Mouse (Mus musculus): ENCODE results near the gene Stk11. TPM values are rescaled to one million over a fixed set of nuclear protein-coding genes. Genes with fewer than 3 reads are reported as not detected.

Gene Stk11
- total and polyA plus RNA-seq, 3 experiments = 154 to 172 (median 170) TPM

GRCm38 (mm10) chr10:80159561-80160454, 44.2 kb downstream of the Stk11 start:
- no peaks in the 10 kb centered on the region; the same call in 1 of the 2 replicates for H3K27me3 ChIP-seq (ENCODE audit: insufficient read depth, low read length)
- H3K9me3 ChIP-seq (replicated peaks) = no peaks in the 10 kb centered on the region
- peaks cover 35% of the 10 kb centered on the region for H3K36me3 ChIP-seq (replicated peaks)
- peak; percentile 80 for ATAC-seq (ENCODE audit: extremely low read depth, insufficient number of reproducible peaks, low FRiP score, poor library complexity, severe bottlenecking)
- H3K4me3 ChIP-seq (ENCODE audit: low read depth, low read length) = peak overlapping the region; percentile 71
- DNase-seq (ENCODE audit: low spot score) = peak; percentile 95
- peaks cover 94% of the 10 kb centered on the region for H3K4me1 ChIP-seq (ENCODE audit: insufficient read depth, low read depth, low read length)
- TF ChIP-seq GATA2 (IDR thresholded peaks at IDR 0.05; ENCODE audit: borderline replicate concordance, low read depth, low read length) = no peak
- TF ChIP-seq GATA1 (IDR thresholded peaks at IDR 0.05; ENCODE audit: borderline replicate concordance, low read length) = no peak
- no peak for TF ChIP-seq CTCF (IDR thresholded peaks at IDR 0.05; ENCODE audit: low read depth, low read length)
- TF ChIP-seq POLR2AphosphoS5 (IDR thresholded peaks at IDR 0.05; ENCODE audit: insufficient replicate concordance, low read depth, low read length) = no peak
- no peak for TF ChIP-seq TAL1 (conservative IDR thresholded peaks at IDR 0.05; ENCODE audit: low read depth, low read length)

DNA sequence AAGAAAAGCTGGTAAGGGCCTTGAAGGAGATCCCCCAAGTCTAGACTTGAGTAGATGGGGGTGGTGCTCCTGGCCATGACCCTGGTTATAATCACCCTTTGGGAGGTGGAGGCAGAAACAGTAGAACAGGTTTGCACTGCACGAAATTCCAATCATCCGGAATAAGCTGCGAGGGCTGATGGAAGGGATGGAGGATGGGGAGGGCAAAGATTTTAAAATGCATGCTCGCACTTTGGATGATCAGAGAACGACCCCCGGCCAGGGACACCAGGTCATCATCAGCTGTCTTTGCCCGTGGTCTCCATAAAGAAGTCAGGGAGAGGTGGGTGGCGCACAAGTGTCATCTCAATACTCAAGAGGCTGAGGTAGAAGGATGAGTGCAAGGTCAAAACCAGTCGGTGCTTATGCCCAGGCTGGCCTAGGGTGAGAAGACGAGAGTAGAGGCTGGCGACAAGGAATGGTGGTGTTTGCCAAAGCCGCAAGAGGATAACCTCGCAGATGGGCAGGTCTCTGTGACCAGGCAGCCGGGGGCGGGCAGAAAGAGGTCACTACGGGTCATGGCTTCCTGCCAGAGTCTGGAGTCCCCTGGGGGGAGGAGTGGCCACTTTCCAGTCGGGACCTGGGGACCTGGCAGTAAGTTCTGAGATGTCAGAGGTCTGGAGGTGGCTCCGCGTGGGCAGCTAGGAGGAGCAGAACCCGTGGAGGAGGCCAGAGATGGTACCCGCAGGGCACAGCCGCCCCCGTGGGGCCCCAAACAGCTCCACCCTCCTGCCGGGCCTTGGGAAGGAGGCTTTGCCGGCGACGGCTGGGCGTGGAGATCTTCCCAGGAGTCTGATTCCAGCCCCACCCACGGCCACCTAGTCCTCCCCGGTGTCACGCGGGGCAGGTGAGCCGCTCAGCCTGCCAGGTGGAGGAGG, 45.1 kb downstream of the Stk11 start:
- DNase-seq (ENCODE audit: low spot score) = peak; percentile 70
- no peak for TF ChIP-seq POLR2AphosphoS5 (IDR thresholded peaks at IDR 0.05; ENCODE audit: insufficient replicate concordance, low read depth, low read length)
- TF ChIP-seq CTCF (IDR thresholded peaks at IDR 0.05; ENCODE audit: low read depth, low read length) = no peak
- no peak for TF ChIP-seq GATA1 (IDR thresholded peaks at IDR 0.05; ENCODE audit: borderline replicate concordance, low read length)
- no peak for TF ChIP-seq TAL1 (conservative IDR thresholded peaks at IDR 0.05; ENCODE audit: low read depth, low read length)
- TF ChIP-seq GATA2 (IDR thresholded peaks at IDR 0.05; ENCODE audit: borderline replicate concordance, low read depth, low read length) = no peak
- peaks cover 94% of the 10 kb centered on the region for H3K4me1 ChIP-seq (ENCODE audit: insufficient read depth, low read depth, low read length)
- ATAC-seq (ENCODE audit: extremely low read depth, insufficient number of reproducible peaks, low FRiP score, poor library complexity, severe bottlenecking) = no peak
- peak overlapping the region; percentile 71 for H3K4me3 ChIP-seq (ENCODE audit: low read depth, low read length)
- H3K36me3 ChIP-seq (replicated peaks) = peaks cover 26% of the 10 kb centered on the region
- no peaks in the 10 kb centered on the region for H3K9me3 ChIP-seq (replicated peaks)
- H3K27me3 ChIP-seq (ENCODE audit: insufficient read depth, low read length) = no peaks in the 10 kb centered on the region; the same call in 1 of the 2 replicates

DNA sequence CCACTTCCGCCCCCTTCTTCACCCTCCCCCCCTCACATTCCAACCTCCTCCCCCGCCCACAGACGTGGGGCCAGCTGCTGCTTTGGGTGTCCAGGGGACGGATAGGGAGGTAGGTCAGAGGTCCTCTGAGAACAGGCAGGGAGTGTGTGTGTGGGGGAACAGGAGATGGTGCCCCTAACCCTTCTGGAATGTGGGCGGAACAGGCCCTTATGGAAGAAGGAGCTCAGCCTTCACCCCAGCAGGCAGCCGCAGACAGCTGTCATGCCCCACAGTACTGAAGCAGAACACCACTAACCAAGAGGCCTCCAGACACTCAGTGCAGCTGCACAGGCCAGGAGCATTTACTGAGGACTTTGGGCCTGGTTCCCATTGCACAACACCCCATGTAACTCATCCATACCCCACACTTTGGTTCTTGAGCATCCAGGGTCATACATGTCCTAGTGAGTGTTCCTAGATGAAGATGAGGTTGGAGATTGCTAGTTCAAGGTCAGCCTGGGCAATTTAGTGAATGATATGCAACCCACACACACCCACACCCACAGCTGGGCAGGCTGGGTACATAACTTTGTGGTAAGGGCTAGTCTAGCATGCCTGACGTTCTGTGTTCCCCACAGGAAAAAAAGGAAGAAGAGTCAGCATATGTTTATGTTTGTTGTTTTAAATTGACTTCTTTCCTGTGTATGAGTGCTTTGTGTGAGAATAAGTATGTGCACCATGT, 46.1 kb downstream of the Stk11 start:
- H3K27me3 ChIP-seq (ENCODE audit: insufficient read depth, low read length) = no peaks in the 10 kb centered on the region; the same call in 1 of the 2 replicates
- no peak for TF ChIP-seq GATA1 (IDR thresholded peaks at IDR 0.05; ENCODE audit: borderline replicate concordance, low read length)
- 0 out of 2 replicates have a peak, but pooled peaks have one; percentile 1 for TF ChIP-seq POLR2AphosphoS5 (IDR thresholded peaks at IDR 0.05; ENCODE audit: insufficient replicate concordance, low read depth, low read length)
- DNase-seq (ENCODE audit: low spot score) (no peak), ATAC-seq (ENCODE audit: extremely low read depth, insufficient number of reproducible peaks, low FRiP score, poor library complexity, severe bottlenecking) (no peak)
- peaks cover 93% of the 10 kb centered on the region for H3K4me1 ChIP-seq (ENCODE audit: insufficient read depth, low read depth, low read length)
- H3K9me3 ChIP-seq (replicated peaks) = no peaks in the 10 kb centered on the region
- H3K4me3 ChIP-seq (ENCODE audit: low read depth, low read length) = peak overlapping the region; percentile 71; the same call in 1 of the 2 replicates
- peaks cover 16% of the 10 kb centered on the region for H3K36me3 ChIP-seq (replicated peaks)

- no peaks in the 10 kb centered on the region for H3K9me3 ChIP-seq (replicated peaks)
- peaks cover 10% of the 10 kb centered on the region for H3K36me3 ChIP-seq (replicated peaks)
- no peak overlapping the region for H3K4me3 ChIP-seq (ENCODE audit: low read depth, low read length)
- H3K4me1 ChIP-seq (ENCODE audit: insufficient read depth, low read depth, low read length) = peaks cover 93% of the 10 kb centered on the region
- no peak for DNase-seq (ENCODE audit: low spot score)
- TF ChIP-seq CTCF (IDR thresholded peaks at IDR 0.05; ENCODE audit: low read depth, low read length) = no peak
- TF ChIP-seq GATA2 (IDR thresholded peaks at IDR 0.05; ENCODE audit: borderline replicate concordance, low read depth, low read length) = no peak
- no peak for TF ChIP-seq POLR2AphosphoS5 (IDR thresholded peaks at IDR 0.05; ENCODE audit: insufficient replicate concordance, low read depth, low read length)
- no peak for ATAC-seq (ENCODE audit: extremely low read depth, insufficient number of reproducible peaks, low FRiP score, poor library complexity, severe bottlenecking)
- no peaks in the 10 kb centered on the region; the same call in 1 of the 2 replicates for H3K27me3 ChIP-seq (ENCODE audit: insufficient read depth, low read length)
These were observed 46.6 kb downstream of the Stk11 start for GRCm38 (mm10) chr10:80162243-80162608.

DNA sequence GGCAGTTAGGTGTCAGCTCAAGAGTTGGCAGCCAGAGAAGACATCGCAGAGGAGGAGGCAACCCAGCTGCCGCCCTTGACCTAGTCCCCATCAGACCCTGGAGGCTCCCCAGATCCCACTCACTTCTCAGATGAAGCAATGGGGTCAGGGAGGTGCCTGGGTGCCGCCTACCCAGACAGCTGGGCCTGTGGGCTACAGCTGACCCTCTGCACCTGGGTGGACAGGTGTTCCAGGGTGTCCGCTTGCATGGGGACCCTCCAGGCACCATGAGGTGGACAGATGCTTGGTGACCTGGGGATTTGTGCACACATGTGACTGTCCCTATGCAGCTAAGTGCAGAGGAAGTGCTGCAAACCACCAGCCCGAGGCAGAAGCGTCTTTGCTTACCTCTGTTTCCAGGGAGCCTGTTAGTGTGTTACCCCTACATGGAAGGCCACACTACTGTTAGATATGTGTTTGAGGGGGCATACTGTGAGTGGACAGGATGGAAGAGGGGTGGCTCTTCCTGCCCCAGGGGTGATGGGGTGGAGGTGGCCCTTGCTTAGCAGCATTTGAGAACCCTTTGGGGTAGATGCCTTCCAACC, 47.2 kb downstream of the Stk11 start:
- no peak for TF ChIP-seq TAL1 (conservative IDR thresholded peaks at IDR 0.05; ENCODE audit: low read depth, low read length)
- no peak for TF ChIP-seq GATA2 (IDR thresholded peaks at IDR 0.05; ENCODE audit: borderline replicate concordance, low read depth, low read length)
- TF ChIP-seq POLR2AphosphoS5 (IDR thresholded peaks at IDR 0.05; ENCODE audit: insufficient replicate concordance, low read depth, low read length) = no peak
- no peak for TF ChIP-seq GATA1 (IDR thresholded peaks at IDR 0.05; ENCODE audit: borderline replicate concordance, low read length)
- no peak for TF ChIP-seq CTCF (IDR thresholded peaks at IDR 0.05; ENCODE audit: low read depth, low read length)
- DNase-seq (ENCODE audit: low spot score) (no peak), ATAC-seq (ENCODE audit: extremely low read depth, insufficient number of reproducible peaks, low FRiP score, poor library complexity, severe bottlenecking) (no peak)
- peaks cover 5% of the 10 kb centered on the region for H3K36me3 ChIP-seq (replicated peaks)
- no peaks in the 10 kb centered on the region; the same call in 1 of the 2 replicates for H3K27me3 ChIP-seq (ENCODE audit: insufficient read depth, low read length)
- H3K4me3 ChIP-seq (ENCODE audit: low read depth, low read length) = peak overlapping the region; percentile 5; the same call in 1 of the 2 replicates
- no peaks in the 10 kb centered on the region for H3K9me3 ChIP-seq (replicated peaks)
- peaks cover 88% of the 10 kb centered on the region for H3K4me1 ChIP-seq (ENCODE audit: insufficient read depth, low read depth, low read length)
